17 mouse cellular contexts compared by ENCODE assay signal in the genomic region with DNA sequence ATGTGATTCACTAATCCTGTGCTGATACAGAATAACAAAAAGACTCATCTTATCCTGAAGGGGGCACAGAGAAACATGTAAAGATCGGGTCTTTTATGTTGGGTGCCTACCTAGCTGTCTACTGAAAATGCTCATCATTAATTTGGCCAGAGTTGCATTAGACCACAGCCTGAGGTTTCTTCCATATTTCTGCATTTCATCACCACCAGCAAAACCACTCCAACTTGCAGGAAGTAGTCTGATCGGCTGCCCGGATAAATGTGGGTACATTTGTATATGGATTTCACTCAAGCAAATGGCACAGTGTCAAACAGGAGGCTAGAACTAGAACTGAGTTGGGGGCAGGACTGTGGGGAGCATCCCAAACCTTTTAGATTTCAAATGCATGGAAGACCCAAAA. TPM values are rescaled to one million over a fixed set of nuclear protein-coding genes. Genes with fewer than 3 reads are reported as not detected.
"Had no signal": no experiment of that assay in that cellular context is flagged by ENCODE, and none has a peak within 500 bp of the region (broad histone marks: within the 10 kb centered on the region; RNA-seq: fewer than 3 reads in every experiment).

No protein-coding gene starts in this region.

- DNase-seq: liver, postnatal 0 days; lung, embryonic 14.5 days; lung, postnatal 10 days; lung, postnatal 4 days; retina, postnatal 1 day; right cerebral cortex, adult 18-20 months; thymus, adult 18-20 months; thymus, postnatal 14 days; thymus, postnatal 4 days had no signal

- H3K36me3 ChIP-seq: liver, embryonic 15.5 days; midbrain, embryonic 13.5 days; midbrain, embryonic 15.5 days; neural tube, embryonic 12.5 days had no signal

- H3K9me3 ChIP-seq: liver, embryonic 15.5 days; midbrain, embryonic 13.5 days; midbrain, embryonic 15.5 days; neural tube, embryonic 12.5 days had no signal

- H3K27ac ChIP-seq: liver, embryonic 15.5 days; midbrain, embryonic 13.5 days; midbrain, embryonic 15.5 days; neural tube, embryonic 12.5 days had no signal

- ATAC-seq: liver, postnatal 0 days; midbrain, embryonic 13.5 days; midbrain, embryonic 15.5 days had no signal

- H3K4me2 ChIP-seq: liver, embryonic 15.5 days; lung, embryonic 14.5 days; midbrain, embryonic 11.5 days; midbrain, embryonic 13.5 days; midbrain, embryonic 15.5 days; neural tube, embryonic 12.5 days had no signal

- H3K4me3 ChIP-seq: liver, embryonic 15.5 days; megakaryocyte, embryonic 14.5 days; midbrain, embryonic 13.5 days; midbrain, embryonic 15.5 days; neural tube, embryonic 12.5 days had no signal

- H3K9ac ChIP-seq: liver, embryonic 15.5 days; liver, postnatal 0 days; lung, embryonic 14.5 days; midbrain, embryonic 13.5 days; midbrain, embryonic 15.5 days; neural tube, embryonic 12.5 days had no signal

- H3K4me1 ChIP-seq: liver, embryonic 15.5 days; midbrain, embryonic 13.5 days; midbrain, embryonic 15.5 days; neural tube, embryonic 12.5 days had no signal

- H3K27me3 ChIP-seq: liver, embryonic 15.5 days; midbrain, embryonic 13.5 days; midbrain, embryonic 15.5 days; neural tube, embryonic 12.5 days had no signal

RNA-seq across cellular contexts. Expression of gene Slc44a3, which starts 11.1 kb away (rescaled TPM):
- total RNA-seq: monocyte, adult 5-6 weeks; neutrophil, adult 5-6 weeks had no signal
